Mouse (Mus musculus): Measurements from ENCODE around the gene Sap30l. TPM values are rescaled to one million over a fixed set of nuclear protein-coding genes. Genes with fewer than 3 reads are reported as not detected.
A peak's percentile ranks its signal among the peaks of the same experiment; 100 is the strongest.
"Not testable (repeated sequence)": the region's sequence is repeated elsewhere in the genome, so short reads cannot be mapped to it uniquely, and the experiment has no call there.

Gene Sap30l
- polyA plus RNA-seq, 1 experiment from 2014 or later: 12.0 TPM

GRCm38 (mm10) chr11:57835331-57835730, 33.9 kb downstream of the Sap30l start:
- peak overlapping the region; percentile 12; the same call in 1 of the 2 replicates for H3K4me2 ChIP-seq (replicated peaks)
- ATAC-seq: no peak
- WGBS: 30% methylated on average over 2 of the region's 2 CpGs
- no peaks in the 10 kb centered on the region for H3K9me3 ChIP-seq
- H3K4me3 ChIP-seq (replicated peaks): no peak overlapping the region
- peaks cover 74% of the 10 kb centered on the region for H3K27me3 ChIP-seq (replicated peaks)
- H3K4me1 ChIP-seq (replicated peaks): peaks cover 13% of the 10 kb centered on the region
- H3K36me3 ChIP-seq: no peaks in the 10 kb centered on the region
- no peak overlapping the region for H3K9ac ChIP-seq
- H3K27ac ChIP-seq: no peak overlapping the region

- H3K9me3 ChIP-seq: no peaks in the 10 kb centered on the region
- 37% methylated on average over 3 of the region's 3 CpGs for WGBS
- peak overlapping the region; percentile 52; the same call in 1 of the 2 replicates for H3K4me2 ChIP-seq (replicated peaks)
- no peaks in the 10 kb centered on the region for H3K36me3 ChIP-seq
- H3K27ac ChIP-seq: peak overlapping the region; percentile 64; the same call in 1 of the 2 replicates
- H3K4me1 ChIP-seq (replicated peaks): peaks cover 13% of the 10 kb centered on the region
- no peak overlapping the region for H3K9ac ChIP-seq
- no peak for ATAC-seq
- peaks cover 71% of the 10 kb centered on the region for H3K27me3 ChIP-seq (replicated peaks)
- no peak overlapping the region for H3K4me3 ChIP-seq (replicated peaks)
Observed at GRCm38 (mm10) chr11:57835931-57836330, 34.5 kb downstream of the Sap30l start.

- WGBS: 23% methylated on average over 9 of the region's 9 CpGs
- Histone ChIP-seq H3K4me1 (replicated peaks) (peaks cover 13% of the 10 kb centered on the region), H3K27me3 (replicated peaks) (peaks cover 71% of the 10 kb centered on the region), H3K9ac (no peak overlapping the region), H3K27ac (peak overlapping the region; percentile 64), H3K4me3 (replicated peaks) (0 out of 2 replicates have a peak overlapping the region, but pooled peaks have one; percentile 9), H3K4me2 (replicated peaks) (peak overlapping the region; percentile 52), H3K36me3 (no peaks in the 10 kb centered on the region), H3K9me3 (no peaks in the 10 kb centered on the region)
- no peak; the same call in 1 of the 2 replicates for ATAC-seq
Observed at GRCm38 (mm10) chr11:57836401-57836800, 35.0 kb downstream of the Sap30l start.

- Histone ChIP-seq H3K27ac (peak overlapping the region; percentile 64), H3K4me2 (replicated peaks) (peak overlapping the region; percentile 52), H3K27me3 (replicated peaks) (peaks cover 64% of the 10 kb centered on the region), H3K9me3 (no peaks in the 10 kb centered on the region), H3K4me1 (replicated peaks) (peaks cover 13% of the 10 kb centered on the region), H3K4me3 (replicated peaks) (0 out of 2 replicates have a peak overlapping the region, but pooled peaks have one; percentile 9), H3K9ac (no peak overlapping the region), H3K36me3 (no peaks in the 10 kb centered on the region)
- 1% methylated on average over 38 of the region's 38 CpGs for WGBS
- ATAC-seq: peak; percentile 69
Observed at GRCm38 (mm10) chr11:57836872-57837680, 35.6 kb downstream of the Sap30l start.

GRCm38 (mm10) chr11:57837861-57838680, 36.6 kb downstream of the Sap30l start:
- Histone ChIP-seq H3K4me2 (replicated peaks) (no peak overlapping the region; the same call in 1 of the 2 replicates), H3K27me3 (replicated peaks) (peaks cover 59% of the 10 kb centered on the region), H3K9me3 (no peaks in the 10 kb centered on the region), H3K4me3 (replicated peaks) (no peak overlapping the region), H3K36me3 (no peaks in the 10 kb centered on the region), H3K4me1 (replicated peaks) (peaks cover 13% of the 10 kb centered on the region), H3K9ac (no peak overlapping the region), H3K27ac (peak overlapping the region; percentile 56; the same call in 1 of the 2 replicates)
- whole genome bisulfite sequencing: 13% methylated on average over 22 of the region's 22 CpGs
- ATAC-seq: no peak; the same call in 1 of the 2 replicates

GRCm38 (mm10) chr11:57840986-57841385, 39.5 kb downstream of the Sap30l start:
- Histone ChIP-seq H3K27ac (no peak overlapping the region), H3K9ac (no peak overlapping the region), H3K4me2 (replicated peaks) (no peak overlapping the region), H3K27me3 (replicated peaks) (peaks cover 36% of the 10 kb centered on the region), H3K4me3 (replicated peaks) (no peak overlapping the region), H3K4me1 (replicated peaks) (peaks cover 13% of the 10 kb centered on the region), H3K9me3 (no peaks in the 10 kb centered on the region), H3K36me3 (no peaks in the 10 kb centered on the region)
- 30% methylated on average over 10 of the region's 10 CpGs for WGBS
- ATAC-seq: no peak

- Histone ChIP-seq H3K4me2 (replicated peaks) (no peak overlapping the region), H3K27me3 (replicated peaks) (peaks cover 32% of the 10 kb centered on the region), H3K36me3 (no peaks in the 10 kb centered on the region), H3K4me1 (replicated peaks) (peaks cover 13% of the 10 kb centered on the region), H3K9ac (no peak overlapping the region), H3K4me3 (replicated peaks) (no peak overlapping the region), H3K9me3 (no peaks in the 10 kb centered on the region), H3K27ac (no peak overlapping the region)
- 37% methylated on average over 7 of the region's 7 CpGs for WGBS
- no peak for ATAC-seq
Observed at GRCm38 (mm10) chr11:57841391-57841790, 40.0 kb downstream of the Sap30l start.

- WGBS: 88% methylated on average over 8 of the region's 9 CpGs
- not testable (repeated sequence) for H3K27me3 ChIP-seq (replicated peaks)
Observed at GRCm38 (mm10) chr11:57846421-57847363, 45.3 kb downstream of the Sap30l start.

GRCm38 (mm10) chr11:57847396-57847795, 46.0 kb downstream of the Sap30l start:
- Histone ChIP-seq H3K27me3 (replicated peaks) (peaks cover 3% of the 10 kb centered on the region; the same call in 1 of the 2 replicates), H3K9me3 (no peaks in the 10 kb centered on the region), H3K27ac (no peak overlapping the region), H3K9ac (no peak overlapping the region), H3K4me2 (replicated peaks) (no peak overlapping the region), H3K36me3 (no peaks in the 10 kb centered on the region), H3K4me1 (replicated peaks) (peaks cover 2% of the 10 kb centered on the region), H3K4me3 (replicated peaks) (no peak overlapping the region)
- no peak for ATAC-seq
- 66% methylated on average over 7 of the region's 7 CpGs for WGBS

More at GRCm38 (mm10) chr11:57846421-57847363, 45.3 kb downstream of the Sap30l start:
- H3K4me1 ChIP-seq (replicated peaks); H3K4me3 ChIP-seq (replicated peaks); H3K4me2 ChIP-seq (replicated peaks); H3K36me3 ChIP-seq; H3K27ac ChIP-seq; H3K9me3 ChIP-seq; ATAC-seq; H3K9ac ChIP-seq: not testable (repeated sequence)

- Histone ChIP-seq H3K27me3 (replicated peaks) (no peaks in the 10 kb centered on the region), H3K27ac (no peak overlapping the region), H3K9ac (no peak overlapping the region), H3K4me2 (replicated peaks) (no peak overlapping the region), H3K4me1 (replicated peaks) (peaks cover 2% of the 10 kb centered on the region), H3K9me3 (no peaks in the 10 kb centered on the region), H3K36me3 (no peaks in the 10 kb centered on the region), H3K4me3 (replicated peaks) (no peak overlapping the region)
- ATAC-seq: peak; percentile 71
- 63% methylated on average over 7 of the region's 7 CpGs for WGBS
Observed at GRCm38 (mm10) chr11:57850298-57850697, 48.9 kb downstream of the Sap30l start.

- H3K9ac ChIP-seq: no peak overlapping the region
- H3K36me3 ChIP-seq: no peaks in the 10 kb centered on the region
- H3K27me3 ChIP-seq (replicated peaks): no peaks in the 10 kb centered on the region
- no peak for ATAC-seq
- peaks cover 2% of the 10 kb centered on the region for H3K4me1 ChIP-seq (replicated peaks)
- H3K4me2 ChIP-seq (replicated peaks): no peak overlapping the region
- no peak overlapping the region for H3K4me3 ChIP-seq (replicated peaks)
- no peak overlapping the region for H3K27ac ChIP-seq
- 31% methylated on average over 3 of the region's 3 CpGs for WGBS
- H3K9me3 ChIP-seq: no peaks in the 10 kb centered on the region
Observed at GRCm38 (mm10) chr11:57850931-57851330, 49.5 kb downstream of the Sap30l start.
